Mouse (Mus musculus) small intestine, adult 2 months (tissue): Measurements from ENCODE around the gene Tspan33. TPM values are rescaled to one million over a fixed set of nuclear protein-coding genes. Genes with fewer than 3 reads are reported as not detected.
A peak's percentile ranks its signal among the peaks of the same experiment; 100 is the strongest.

ENCODE experiments used
- H3K27ac ChIP-seq: fragments of 200-500 bp; 2 replicates; pipeline ENCODE4 v1.5.1; 2012; ENCODE audit warnings: low read depth, low read length, control low read depth, inconsistent platforms; ENCODE audit not compliant: insufficient read depth
- H3K27me3 ChIP-seq: fragments of 200-500 bp; 2 replicates; pipeline ENCODE4 v1.6.1; 2012; ENCODE audit warnings: mild to moderate bottlenecking, moderate library complexity, low read length, inconsistent platforms; ENCODE audit not compliant: control insufficient read depth, insufficient read depth
- H3K36me3 ChIP-seq: fragments of 200-500 bp; 2 replicates; pipeline ENCODE4 v1.6.1; 2012; ENCODE audit warnings: mild to moderate bottlenecking, low read length, control low read depth, inconsistent platforms; ENCODE audit not compliant: control insufficient read depth, insufficient read depth
- H3K4me1 ChIP-seq: fragments of 200-500 bp; 2 replicates; pipeline ENCODE4 v1.6.1; 2012; ENCODE audit warnings: low read length, inconsistent platforms, mixed read lengths; ENCODE audit not compliant: control insufficient read depth, insufficient read depth, insufficient read length
- H3K4me3 ChIP-seq: fragments of 200-500 bp; 2 replicates; pipeline ENCODE4 v1.5.1; 2012; ENCODE audit warnings: low read depth, mild to moderate bottlenecking, control low read depth, inconsistent platforms, low read length, moderate library complexity
- CTCF ChIP-seq: fragments of 200-500 bp; IDR thresholded peaks from 2 replicates; pipeline ENCODE4 v1.5.1; 2012; ENCODE audit warnings: low read depth, mild to moderate bottlenecking, control low read depth, inconsistent platforms, low read length, moderate library complexity, mixed read lengths; ENCODE audit not compliant: insufficient replicate concordance, insufficient read length; ENCODE audit errors: extremely low read depth
- POLR2A ChIP-seq: fragments of 200-500 bp; IDR thresholded peaks from 2 replicates; pipeline ENCODE4 v1.6.1; 2012; ENCODE audit warnings: low read depth, mild to moderate bottlenecking, control low read depth, inconsistent platforms, low read length, moderate library complexity
- WGBS: fragments of 180-500 bp; shearing (Covaris S2); methylation state at CpG from one replicate; pipeline ENCODE4 v1.1.7; 2018; 5-methylcytosine and 5-hydroxymethylcytosine counted together
- polyA plus RNA-seq: library from polyadenylated mRNA; depleted of rRNA; stranded (reverse); fragments of >200 nt; gene quantifications from 2 replicates; pipeline ENCODE4 v1.2.3, GENCODE M21; 2012; rRNA removed

Gene Tspan33
- polyA plus RNA-seq: 1.8 and 3.2 TPM in 2 replicates

GRCm38 (mm10) chr6:29693953-29694352 lies at the start of gene Tspan33:
Gene Tspan33 (plus strand): TSS chr6:29694222.
- peaks cover 15% of the 10 kb centered on the region; the same call in 1 of the 2 replicates for H3K27me3 ChIP-seq
- peaks cover 4% of the 10 kb centered on the region; the same call in 1 of the 2 replicates for H3K4me1 ChIP-seq
- peak within 1 kb of the TSS; percentile 61 for H3K4me3 ChIP-seq
- no peak within 1 kb of the TSS for H3K27ac ChIP-seq
- 0% methylated on average over 24 of the region's 41 CpGs for WGBS
- no peak for TF ChIP-seq POLR2A
- no peak for TF ChIP-seq CTCF
- no peaks in the 10 kb centered on the region for H3K36me3 ChIP-seq

- Histone ChIP-seq H3K4me3 (no peak overlapping the region), H3K27me3 (no peaks in the 10 kb centered on the region), H3K27ac (no peak overlapping the region), H3K36me3 (no peaks in the 10 kb centered on the region), H3K4me1 (no peaks in the 10 kb centered on the region)
- WGBS: 27% methylated on average over 14 of the region's 14 CpGs
- peak; percentile 86; the same call in 1 of the 2 replicates for TF ChIP-seq CTCF
- TF ChIP-seq POLR2A: no peak
Observed at GRCm38 (mm10) chr6:29649494-29650169, 44.4 kb upstream of the Tspan33 start.

- Histone ChIP-seq H3K27ac (no peak overlapping the region), H3K4me1 (no peaks in the 10 kb centered on the region), H3K36me3 (no peaks in the 10 kb centered on the region), H3K27me3 (no peaks in the 10 kb centered on the region), H3K4me3 (no peak overlapping the region)
- WGBS: 56% methylated on average over 10 of the region's 10 CpGs
- TF ChIP-seq CTCF (no peak), POLR2A (no peak)
Observed at GRCm38 (mm10) chr6:29650170-29650549, 43.9 kb upstream of the Tspan33 start.

GRCm38 (mm10) chr6:29653271-29653670 lies 40.8 kb upstream of the Tspan33 start:
- no peak overlapping the region for H3K27ac ChIP-seq
- TF ChIP-seq CTCF: no peak
- TF ChIP-seq POLR2A: no peak

GRCm38 (mm10) chr6:29658626-29659475 lies 35.2 kb upstream of the Tspan33 start:
- Histone ChIP-seq H3K4me3 (no peak overlapping the region), H3K27ac (no peak overlapping the region), H3K4me1 (no peaks in the 10 kb centered on the region), H3K36me3 (no peaks in the 10 kb centered on the region), H3K27me3 (no peaks in the 10 kb centered on the region)
- TF ChIP-seq POLR2A (no peak), CTCF (no peak)
- WGBS: 74% methylated on average over 3 of the region's 3 CpGs

More at GRCm38 (mm10) chr6:29653271-29653670, 40.8 kb upstream of the Tspan33 start:
- H3K4me3 ChIP-seq: no peak overlapping the region
- no peaks in the 10 kb centered on the region for H3K27me3 ChIP-seq
- H3K4me1 ChIP-seq: no peaks in the 10 kb centered on the region
- no peaks in the 10 kb centered on the region for H3K36me3 ChIP-seq

- 94% methylated on average over 2 of the region's 2 CpGs for WGBS
- Histone ChIP-seq H3K4me3 (no peak overlapping the region), H3K4me1 (no peaks in the 10 kb centered on the region), H3K27me3 (no peaks in the 10 kb centered on the region), H3K27ac (no peak overlapping the region), H3K36me3 (no peaks in the 10 kb centered on the region)
- TF ChIP-seq CTCF: no peak
- TF ChIP-seq POLR2A: no peak
Observed at GRCm38 (mm10) chr6:29659964-29660363, 34.1 kb upstream of the Tspan33 start.
